Mouse (Mus musculus): ENCODE data around the gene Tbc1d2.

GRCm38 (mm10) chr4:46641283-46641682, 8.7 kb downstream of the Tbc1d2 start:
- TF ChIP-seq CTCF (IDR thresholded peaks at IDR 0.05; ENCODE audit: low read depth, low read length) (no peak), POLR2A (IDR thresholded peaks at IDR 0.05; ENCODE audit: extremely low read depth, insufficient read depth, low read length) (no peak)

All from liver, adult 2 months (tissue).